Mouse (Mus musculus) C2C12 (cell line): ENCODE data around the gene Lrrc29.

Experiments used
- CTCF ChIP-seq: IDR thresholded peaks from one replicate; pipeline ENCODE4 v1.5.1; 2011; ENCODE audit not compliant: control insufficient read depth, insufficient read depth, insufficient read length
- MAX ChIP-seq: IDR thresholded peaks from one replicate; pipeline ENCODE4 v1.6.1; 2011; ENCODE audit warnings: mild to moderate bottlenecking, control low read depth
- MYOG ChIP-seq: IDR thresholded peaks from one replicate; pipeline ENCODE4 v1.6.1; 2011; ENCODE audit not compliant: control insufficient read depth, insufficient read length; ENCODE audit errors: extremely low read depth

GRCm38 (mm10) chr8:105269075-105269458 is 57.0 kb downstream of the Lrrc29 start:
- TF ChIP-seq CTCF (no peak), MYOG (no peak), MAX (no peak)
